Mouse (Mus musculus) cerebellum, adult 2 months (tissue): ENCODE data around the gene Dock2. TPM values are rescaled to one million over a fixed set of nuclear protein-coding genes. Genes with fewer than 3 reads are reported as not detected.

Experiments used
- DNase-seq, 2 experiments: peaks; one replicate each; pipeline ENCODE4 v3.0.0; 2021
- H3K27ac ChIP-seq: fragments of 200-500 bp; 2 replicates; pipeline ENCODE4 v1.5.1; 2012; ENCODE audit warnings: low read length, control low read depth, inconsistent platforms; ENCODE audit not compliant: insufficient read depth
- H3K27me3 ChIP-seq: fragments of 200-500 bp; 2 replicates; pipeline ENCODE4 v1.6.1; 2012; ENCODE audit warnings: inconsistent platforms, mild to moderate bottlenecking, low read length, moderate library complexity; ENCODE audit not compliant: control insufficient read depth, insufficient read depth
- H3K4me1 ChIP-seq: fragments of 200-500 bp; 2 replicates; pipeline ENCODE4 v1.6.1; 2011; ENCODE audit warnings: low read length; ENCODE audit not compliant: control insufficient read depth, insufficient read depth
- H3K4me3 ChIP-seq: fragments of 200-500 bp; replicated peaks from 2 replicates; pipeline ENCODE3; 2011; ENCODE audit warnings: mild to moderate bottlenecking, low read depth, low read length, control low read depth; ENCODE audit not compliant: insufficient read depth
- CTCF ChIP-seq: fragments of 200-500 bp; IDR thresholded peaks from 2 replicates; pipeline ENCODE4 v1.5.1; 2011; ENCODE audit warnings: low read depth, mild to moderate bottlenecking, control low read depth, low read length, moderate library complexity, borderline replicate concordance; ENCODE audit not compliant: insufficient read depth
- POLR2A ChIP-seq: fragments of 200-500 bp; IDR thresholded peaks from 2 replicates; pipeline ENCODE4 v1.6.1; 2011; ENCODE audit warnings: low read length, control low read depth, borderline replicate concordance; ENCODE audit not compliant: insufficient read depth
- WGBS: fragments of 180-500 bp; shearing (Covaris S2); methylation state at CpG from one replicate; pipeline ENCODE4 v1.1.7; 2018; 5-methylcytosine and 5-hydroxymethylcytosine counted together
- polyA plus RNA-seq: library from polyadenylated mRNA; depleted of rRNA; stranded (reverse); fragments of >200 nt; gene quantifications from 2 replicates; pipeline ENCODE4 v1.2.3, GENCODE M21; 2012

The Dock2 gene
- polyA plus RNA-seq, 1 experiment: 0.69 TPM

GRCm38 (mm10) chr11:34762125-34762524 lies 21.6 kb downstream of the Dock2 start:
- no peak for DNase-seq
- Histone ChIP-seq H3K4me3 (no peak overlapping the region), H3K27ac (no peak overlapping the region), H3K27me3 (no peaks in the 10 kb centered on the region; the same call in 1 of the 2 replicates), H3K4me1 (no peaks in the 10 kb centered on the region)
- TF ChIP-seq POLR2A (no peak), CTCF (no peak)
- 85% methylated on average over 6 of the region's 6 CpGs for WGBS

GRCm38 (mm10) chr11:34759582-34759981 lies 24.1 kb downstream of the Dock2 start:
- no peak for DNase-seq
- 79% methylated on average over 4 of the region's 4 CpGs for WGBS
- H3K4me3 ChIP-seq: no peak overlapping the region
- no peaks in the 10 kb centered on the region; the same call in 1 of the 2 replicates for H3K27me3 ChIP-seq
- no peaks in the 10 kb centered on the region for H3K4me1 ChIP-seq
- TF ChIP-seq CTCF (no peak), POLR2A (no peak)
- H3K27ac ChIP-seq: no peak overlapping the region

- no peaks in the 10 kb centered on the region for H3K4me1 ChIP-seq
- no peak for DNase-seq
- no peak for TF ChIP-seq CTCF
- no peak for TF ChIP-seq POLR2A
- no peaks in the 10 kb centered on the region for H3K27me3 ChIP-seq
- 76% methylated on average over 1 of the region's 1 CpGs for WGBS
- no peak overlapping the region for H3K4me3 ChIP-seq
- no peak overlapping the region for H3K27ac ChIP-seq
Observed at GRCm38 (mm10) chr11:34741081-34741480, 42.6 kb downstream of the Dock2 start.

GRCm38 (mm10) chr11:34739816-34740215 lies 43.9 kb downstream of the Dock2 start:
- Histone ChIP-seq H3K4me3 (no peak overlapping the region), H3K27me3 (no peaks in the 10 kb centered on the region), H3K27ac (no peak overlapping the region), H3K4me1 (no peaks in the 10 kb centered on the region)
- no peak for TF ChIP-seq POLR2A
- TF ChIP-seq CTCF: no peak
- WGBS: 73% methylated on average over 3 of the region's 3 CpGs
- no peak for DNase-seq

- Histone ChIP-seq H3K27ac (no peak overlapping the region; the same call in 1 of the 2 replicates), H3K27me3 (no peaks in the 10 kb centered on the region), H3K4me1 (no peaks in the 10 kb centered on the region), H3K4me3 (no peak overlapping the region)
- TF ChIP-seq CTCF (no peak), POLR2A (no peak)
- peak in 1 of 2 experiments; percentile 18 for DNase-seq
- 27% methylated on average over 1 of the region's 1 CpGs for WGBS
Observed at GRCm38 (mm10) chr11:34738945-34739344, 44.7 kb downstream of the Dock2 start.

- no peaks in the 10 kb centered on the region for H3K4me1 ChIP-seq
- no peak overlapping the region for H3K27ac ChIP-seq
- no peak overlapping the region for H3K4me3 ChIP-seq
- DNase-seq: no peak
- no peaks in the 10 kb centered on the region for H3K27me3 ChIP-seq
- WGBS: 92% methylated on average over 4 of the region's 4 CpGs
- TF ChIP-seq CTCF (no peak), POLR2A (no peak)
Observed at GRCm38 (mm10) chr11:34737193-34737592, 46.5 kb downstream of the Dock2 start.

GRCm38 (mm10) chr11:34734033-34734432 lies 49.7 kb downstream of the Dock2 start:
- Histone ChIP-seq H3K27ac (no peak overlapping the region), H3K4me1 (no peaks in the 10 kb centered on the region), H3K27me3 (no peaks in the 10 kb centered on the region), H3K4me3 (no peak overlapping the region)
- TF ChIP-seq CTCF (no peak), POLR2A (no peak)
- DNase-seq: no peak
- WGBS: 17% methylated on average over 3 of the region's 3 CpGs

- H3K4me1 ChIP-seq: no peaks in the 10 kb centered on the region
- no peak for DNase-seq
- no peak overlapping the region for H3K4me3 ChIP-seq
- no peak overlapping the region for H3K27ac ChIP-seq
- no peak for TF ChIP-seq POLR2A
- TF ChIP-seq CTCF: no peak
- no peaks in the 10 kb centered on the region for H3K27me3 ChIP-seq
- 77% methylated on average over 3 of the region's 3 CpGs for WGBS
Observed at GRCm38 (mm10) chr11:34727467-34727866, 56.2 kb downstream of the Dock2 start.
